Mouse (Mus musculus): ENCODE results near the gene Gpr176. TPM values are rescaled to one million over a fixed set of nuclear protein-coding genes. Genes with fewer than 3 reads are reported as not detected.
A peak's percentile ranks its signal among the peaks of the same experiment; 100 is the strongest.

Gene Gpr176
- polyA plus RNA-seq, 1 experiment from 2014 or later = 1.5 TPM

GRCm38 (mm10) chr2:118404336-118404735 is 31.1 kb upstream of the Gpr176 start:
- WGBS = 75% methylated on average over 5 of the region's 5 CpGs
- Histone ChIP-seq H3K27me3 (ENCODE audit: insufficient read depth, low read length) (no peaks in the 10 kb centered on the region), H3K9me3 (ENCODE audit: low read length) (no peaks in the 10 kb centered on the region), H3K27ac (ENCODE audit: low read length) (no peak overlapping the region), H3K9ac (replicated peaks; ENCODE audit: low read length) (no peak overlapping the region), H3K4me2 (replicated peaks; ENCODE audit: low read depth, low read length) (no peak overlapping the region), H3K36me3 (ENCODE audit: insufficient read depth, low read length) (peaks cover 10% of the 10 kb centered on the region; the same call in 1 of the 2 replicates), H3K4me1 (ENCODE audit: insufficient read depth, low read length) (peaks cover 7% of the 10 kb centered on the region; the same call in 1 of the 2 replicates), H3K4me3 (ENCODE audit: low read length) (no peak overlapping the region)
- ATAC-seq (ENCODE audit: low FRiP score, low TSS enrichment) = no peak

- Histone ChIP-seq H3K4me3 (ENCODE audit: low read length) (no peak overlapping the region), H3K27me3 (ENCODE audit: insufficient read depth, low read length) (no peaks in the 10 kb centered on the region), H3K9me3 (ENCODE audit: low read length) (no peaks in the 10 kb centered on the region), H3K4me2 (replicated peaks; ENCODE audit: low read depth, low read length) (no peak overlapping the region), H3K9ac (replicated peaks; ENCODE audit: low read length) (no peak overlapping the region), H3K36me3 (ENCODE audit: insufficient read depth, low read length) (peaks cover 7% of the 10 kb centered on the region; the same call in 1 of the 2 replicates), H3K4me1 (ENCODE audit: insufficient read depth, low read length) (peaks cover 7% of the 10 kb centered on the region; the same call in 1 of the 2 replicates), H3K27ac (ENCODE audit: low read length) (no peak overlapping the region)
- WGBS = 63% methylated on average over 5 of the region's 5 CpGs
- 0 out of 2 replicates have a peak, but pooled peaks have one; percentile 9 for ATAC-seq (ENCODE audit: low FRiP score, low TSS enrichment)
Measured at GRCm38 (mm10) chr2:118401834-118402727, 28.9 kb upstream of the Gpr176 start.

GRCm38 (mm10) chr2:118399751-118400150 is 26.5 kb upstream of the Gpr176 start:
- Histone ChIP-seq H3K36me3 (ENCODE audit: insufficient read depth, low read length) (peaks cover 4% of the 10 kb centered on the region; the same call in 1 of the 2 replicates), H3K27me3 (ENCODE audit: insufficient read depth, low read length) (no peaks in the 10 kb centered on the region), H3K9me3 (ENCODE audit: low read length) (peaks cover 4% of the 10 kb centered on the region), H3K4me1 (ENCODE audit: insufficient read depth, low read length) (peaks cover 3% of the 10 kb centered on the region; the same call in 1 of the 2 replicates), H3K9ac (replicated peaks; ENCODE audit: low read length) (no peak overlapping the region), H3K27ac (ENCODE audit: low read length) (no peak overlapping the region), H3K4me3 (ENCODE audit: low read length) (no peak overlapping the region), H3K4me2 (replicated peaks; ENCODE audit: low read depth, low read length) (no peak overlapping the region)
- ATAC-seq (ENCODE audit: low FRiP score, low TSS enrichment) = no peak
- 70% methylated on average over 5 of the region's 5 CpGs for WGBS

GRCm38 (mm10) chr2:118391201-118391600 is 18.0 kb upstream of the Gpr176 start:
- ATAC-seq (ENCODE audit: low FRiP score, low TSS enrichment) = no peak
- Histone ChIP-seq H3K27ac (ENCODE audit: low read length) (no peak overlapping the region), H3K27me3 (ENCODE audit: insufficient read depth, low read length) (no peaks in the 10 kb centered on the region), H3K36me3 (ENCODE audit: insufficient read depth, low read length) (no peaks in the 10 kb centered on the region), H3K9ac (replicated peaks; ENCODE audit: low read length) (no peak overlapping the region), H3K4me3 (ENCODE audit: low read length) (no peak overlapping the region), H3K4me2 (replicated peaks; ENCODE audit: low read depth, low read length) (no peak overlapping the region), H3K4me1 (ENCODE audit: insufficient read depth, low read length) (peaks cover 19% of the 10 kb centered on the region), H3K9me3 (ENCODE audit: low read length) (peaks cover 4% of the 10 kb centered on the region)
- 78% methylated on average over 5 of the region's 5 CpGs for WGBS

GRCm38 (mm10) chr2:118390072-118390471 is 16.9 kb upstream of the Gpr176 start:
- Histone ChIP-seq H3K27me3 (ENCODE audit: insufficient read depth, low read length) (no peaks in the 10 kb centered on the region), H3K4me2 (replicated peaks; ENCODE audit: low read depth, low read length) (no peak overlapping the region; the same call in 1 of the 2 replicates), H3K4me1 (ENCODE audit: insufficient read depth, low read length) (peaks cover 19% of the 10 kb centered on the region), H3K27ac (ENCODE audit: low read length) (no peak overlapping the region), H3K9ac (replicated peaks; ENCODE audit: low read length) (no peak overlapping the region), H3K4me3 (ENCODE audit: low read length) (peak overlapping the region; percentile 7; the same call in 1 of the 2 replicates), H3K36me3 (ENCODE audit: insufficient read depth, low read length) (no peaks in the 10 kb centered on the region), H3K9me3 (ENCODE audit: low read length) (peaks cover under 1% of the 10 kb centered on the region; the same call in 1 of the 2 replicates)
- 72% methylated on average over 5 of the region's 5 CpGs for WGBS
- ATAC-seq (ENCODE audit: low FRiP score, low TSS enrichment) = no peak

- no peak for ATAC-seq (ENCODE audit: low FRiP score, low TSS enrichment)
- peak overlapping the region; percentile 34; the same call in 1 of the 2 replicates for H3K27ac ChIP-seq (ENCODE audit: low read length)
- H3K4me1 ChIP-seq (ENCODE audit: insufficient read depth, low read length) = peaks cover 19% of the 10 kb centered on the region
- 43% methylated on average over 3 of the region's 3 CpGs for WGBS
- H3K9me3 ChIP-seq (ENCODE audit: low read length) = no peaks in the 10 kb centered on the region
- H3K4me2 ChIP-seq (replicated peaks; ENCODE audit: low read depth, low read length) = peak overlapping the region; percentile 60
- peak overlapping the region; percentile 64 for H3K4me3 ChIP-seq (ENCODE audit: low read length)
- no peaks in the 10 kb centered on the region for H3K27me3 ChIP-seq (ENCODE audit: insufficient read depth, low read length)
- H3K36me3 ChIP-seq (ENCODE audit: insufficient read depth, low read length) = no peaks in the 10 kb centered on the region
- peak overlapping the region; percentile 87; the same call in 1 of the 2 replicates for H3K9ac ChIP-seq (replicated peaks; ENCODE audit: low read length)
Measured at GRCm38 (mm10) chr2:118389569-118389968, 16.4 kb upstream of the Gpr176 start.

GRCm38 (mm10) chr2:118388341-118389335 is 15.4 kb upstream of the Gpr176 start, which contains the start of gene Eif2ak4:
Gene Eif2ak4, plus strand, starts transcription at chr2:118388618.
- Histone ChIP-seq H3K4me1 (ENCODE audit: insufficient read depth, low read length) (peaks cover 19% of the 10 kb centered on the region), H3K4me3 (ENCODE audit: low read length) (peak within 1 kb of the TSS; percentile 64), H3K9me3 (ENCODE audit: low read length) (no peaks in the 10 kb centered on the region), H3K36me3 (ENCODE audit: insufficient read depth, low read length) (no peaks in the 10 kb centered on the region), H3K4me2 (replicated peaks; ENCODE audit: low read depth, low read length) (peak within 1 kb of the TSS; percentile 60), H3K27me3 (ENCODE audit: insufficient read depth, low read length) (no peaks in the 10 kb centered on the region), H3K9ac (replicated peaks; ENCODE audit: low read length) (peak within 1 kb of the TSS; percentile 87), H3K27ac (ENCODE audit: low read length) (peak within 1 kb of the TSS; percentile 92)
- WGBS = under 1% methylated on average over 61 of the region's 61 CpGs
- peak; percentile 98 for ATAC-seq (ENCODE audit: low FRiP score, low TSS enrichment)

- 72% methylated on average over 5 of the region's 5 CpGs for WGBS
Measured at GRCm38 (mm10) chr2:118383387-118383786, 10.2 kb upstream of the Gpr176 start.

GRCm38 (mm10) chr2:118379756-118380155 is 6.5 kb upstream of the Gpr176 start:
- Histone ChIP-seq H3K9ac (replicated peaks; ENCODE audit: low read length) (no peak overlapping the region), H3K4me1 (ENCODE audit: insufficient read depth, low read length) (no peaks in the 10 kb centered on the region), H3K4me3 (ENCODE audit: low read length) (no peak overlapping the region), H3K9me3 (ENCODE audit: low read length) (no peaks in the 10 kb centered on the region), H3K4me2 (replicated peaks; ENCODE audit: low read depth, low read length) (no peak overlapping the region), H3K36me3 (ENCODE audit: insufficient read depth, low read length) (no peaks in the 10 kb centered on the region), H3K27me3 (ENCODE audit: insufficient read depth, low read length) (peaks cover 8% of the 10 kb centered on the region; the same call in 1 of the 2 replicates), H3K27ac (ENCODE audit: low read length) (no peak overlapping the region)
- 63% methylated on average over 1 of the region's 1 CpGs for WGBS
- no peak for ATAC-seq (ENCODE audit: low FRiP score, low TSS enrichment)

More at GRCm38 (mm10) chr2:118383387-118383786, 10.2 kb upstream of the Gpr176 start:
- Histone ChIP-seq H3K9ac (replicated peaks; ENCODE audit: low read length) (no peak overlapping the region), H3K9me3 (ENCODE audit: low read length) (no peaks in the 10 kb centered on the region), H3K36me3 (ENCODE audit: insufficient read depth, low read length) (no peaks in the 10 kb centered on the region), H3K27ac (ENCODE audit: low read length) (no peak overlapping the region), H3K4me2 (replicated peaks; ENCODE audit: low read depth, low read length) (no peak overlapping the region), H3K4me3 (ENCODE audit: low read length) (no peak overlapping the region), H3K27me3 (ENCODE audit: insufficient read depth, low read length) (peaks cover 6% of the 10 kb centered on the region; the same call in 1 of the 2 replicates), H3K4me1 (ENCODE audit: insufficient read depth, low read length) (peaks cover 7% of the 10 kb centered on the region)
- no peak for ATAC-seq (ENCODE audit: low FRiP score, low TSS enrichment)
